Mouse (Mus musculus) thymus, adult 2 months (tissue): ENCODE results near the gene Dlg1. TPM values are rescaled to one million over a fixed set of nuclear protein-coding genes. Genes with fewer than 3 reads are reported as not detected.

ENCODE experiments used
- DNase-seq: peaks from one replicate; pipeline ENCODE4 v3.0.0; 2021
- H3K27ac ChIP-seq: fragments of 200-500 bp; 2 replicates; pipeline ENCODE4 v1.5.1; 2012; ENCODE audit warnings: low read length, control low read depth; ENCODE audit not compliant: control insufficient read depth, insufficient read depth
- H3K27me3 ChIP-seq: fragments of 200-500 bp; 2 replicates; pipeline ENCODE4 v1.6.1; 2012; ENCODE audit warnings: mild to moderate bottlenecking, low read length, moderate library complexity, mixed read lengths; ENCODE audit not compliant: control insufficient read depth, insufficient read depth
- H3K36me3 ChIP-seq: fragments of 200-500 bp; 2 replicates; pipeline ENCODE4 v1.6.1; 2012; ENCODE audit warnings: mild to moderate bottlenecking, low read length, moderate library complexity; ENCODE audit not compliant: control insufficient read depth, insufficient read depth
- H3K4me1 ChIP-seq: fragments of 200-500 bp; replicated peaks from 2 replicates; pipeline ENCODE4 v1.6.1; 2012; ENCODE audit warnings: low read length; ENCODE audit not compliant: control insufficient read depth, insufficient read depth
- H3K4me3 ChIP-seq: fragments of 200-500 bp; 2 replicates; pipeline ENCODE4 v1.5.1; 2012; ENCODE audit warnings: mild to moderate bottlenecking, low read length, control low read depth, moderate library complexity; ENCODE audit not compliant: control insufficient read depth, insufficient read depth
- CTCF ChIP-seq: fragments of 200-500 bp; IDR thresholded peaks from 2 replicates; pipeline ENCODE4 v1.5.1; 2012; ENCODE audit warnings: mild to moderate bottlenecking, control low read depth, low read length, moderate library complexity, borderline replicate concordance; ENCODE audit not compliant: control insufficient read depth, poor library complexity, insufficient read depth; ENCODE audit errors: extremely low read depth
- POLR2A ChIP-seq: fragments of 200-500 bp; IDR thresholded peaks from 2 replicates; pipeline ENCODE4 v1.6.1; 2012; ENCODE audit warnings: mild to moderate bottlenecking, low read length, control low read depth, moderate library complexity; ENCODE audit not compliant: control insufficient read depth, poor library complexity, insufficient read depth; ENCODE audit errors: extremely low read depth
- WGBS: fragments of 180-500 bp; shearing (Covaris S2); methylation state at CpG from one replicate; pipeline ENCODE4 v1.1.7; 2018; 5-methylcytosine and 5-hydroxymethylcytosine counted together
- polyA plus RNA-seq: library from polyadenylated mRNA; depleted of rRNA; stranded (reverse); fragments of >200 nt; gene quantifications from 2 replicates; pipeline ENCODE4 v1.2.3, GENCODE M21; 2012

Gene Dlg1
- polyA plus RNA-seq, 1 experiment, result 18.9 TPM

DNA sequence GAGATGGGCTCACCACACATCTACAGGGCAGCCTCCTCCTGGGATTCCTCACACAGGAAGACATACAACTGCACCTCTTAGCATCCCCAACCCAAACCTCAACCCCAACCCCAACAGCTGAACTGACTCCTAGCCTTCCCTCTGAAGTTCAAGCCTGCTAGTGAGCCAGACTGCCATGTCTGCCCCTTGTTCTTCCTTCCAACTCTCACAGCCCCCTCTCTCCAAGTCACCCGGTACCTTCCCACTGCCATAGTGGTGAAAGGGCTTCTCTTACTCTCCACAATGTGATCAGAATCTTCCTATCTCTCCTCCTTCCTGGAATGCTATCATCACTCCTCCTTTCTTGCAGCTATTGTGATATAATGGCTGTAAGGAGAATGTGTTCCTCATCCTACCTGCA, 40.9 kb upstream of the Dlg1 start:
- TF ChIP-seq CTCF, result no peak
- TF ChIP-seq POLR2A, result no peak
- H3K4me3 ChIP-seq, result no peak overlapping the region
- no peak for DNase-seq
- WGBS, result 88% methylated on average over 1 of the region's 1 CpGs
- no peaks in the 10 kb centered on the region for H3K36me3 ChIP-seq
- no peak overlapping the region for H3K27ac ChIP-seq
- H3K27me3 ChIP-seq, result no peaks in the 10 kb centered on the region
- H3K4me1 ChIP-seq, result no peaks in the 10 kb centered on the region

DNA sequence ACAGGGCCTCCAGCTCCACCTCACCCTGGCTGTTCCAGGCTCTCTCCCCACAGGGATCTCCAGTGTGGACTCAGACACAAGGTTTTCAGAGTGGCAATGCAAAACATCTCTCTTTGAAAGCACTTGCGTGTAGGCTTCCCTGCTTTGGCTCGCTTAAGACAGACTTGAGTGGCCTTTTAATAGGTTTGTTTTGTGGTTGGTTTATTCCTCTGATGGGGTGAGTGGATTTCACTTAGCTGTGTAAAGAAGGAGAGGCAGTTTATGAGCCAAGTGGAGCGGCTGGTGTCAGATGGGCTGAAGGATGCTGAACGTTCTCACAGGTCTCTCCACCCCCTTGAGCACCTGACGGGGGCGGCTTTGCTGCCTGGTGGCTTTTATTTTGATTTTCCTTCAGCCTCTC, 40.1 kb upstream of the Dlg1 start:
- WGBS, result 89% methylated on average over 6 of the region's 6 CpGs
- no peak overlapping the region for H3K4me3 ChIP-seq
- H3K27me3 ChIP-seq, result no peaks in the 10 kb centered on the region
- H3K27ac ChIP-seq, result no peak overlapping the region
- TF ChIP-seq POLR2A, result no peak
- no peak for TF ChIP-seq CTCF
- no peak for DNase-seq
- H3K4me1 ChIP-seq, result no peaks in the 10 kb centered on the region
- H3K36me3 ChIP-seq, result no peaks in the 10 kb centered on the region

DNA sequence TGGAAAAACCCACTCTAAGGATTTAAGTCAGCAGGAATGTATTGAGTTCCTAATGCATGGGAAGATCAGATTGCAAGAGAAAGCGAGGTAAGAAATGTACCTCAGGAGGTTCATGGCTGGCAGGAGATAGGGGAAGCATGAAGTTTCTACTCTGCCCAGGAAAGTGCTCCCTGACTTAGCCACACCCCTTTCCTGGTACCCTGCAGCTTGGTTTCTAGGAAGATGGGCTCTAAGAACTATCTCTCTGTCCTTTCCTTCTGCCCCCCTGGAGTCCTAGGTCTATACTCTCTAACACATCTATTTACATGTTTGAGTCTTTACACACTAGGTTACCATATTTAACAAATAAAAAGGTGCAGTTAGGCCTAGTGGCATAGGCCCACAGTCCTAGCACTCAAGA, 38.5 kb upstream of the Dlg1 start:
- Histone ChIP-seq H3K36me3 (no peaks in the 10 kb centered on the region), H3K4me3 (no peak overlapping the region), H3K27ac (no peak overlapping the region), H3K4me1 (no peaks in the 10 kb centered on the region), H3K27me3 (no peaks in the 10 kb centered on the region)
- no peak for DNase-seq
- WGBS, result 56% methylated on average over 1 of the region's 1 CpGs
- no peak for TF ChIP-seq POLR2A
- TF ChIP-seq CTCF, result no peak

DNA sequence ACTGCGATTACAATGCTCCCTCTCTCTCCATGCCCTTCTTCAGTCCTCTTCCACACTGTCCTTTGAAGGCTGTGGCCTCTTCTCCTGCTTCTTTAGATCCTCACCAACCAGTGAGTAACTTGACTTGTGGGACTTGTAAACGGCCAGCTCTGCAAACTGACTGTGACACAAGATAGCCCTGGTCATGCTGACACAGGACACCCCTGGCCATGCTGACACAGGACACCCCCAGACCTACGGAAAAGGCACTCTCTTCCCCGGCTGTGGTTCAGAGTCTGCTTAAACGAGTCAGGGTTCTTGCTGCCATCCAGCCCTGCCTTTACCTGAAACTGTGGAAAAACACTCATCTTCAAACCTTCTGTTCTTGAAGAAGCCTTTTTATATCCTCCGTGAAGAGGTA, 36.9 kb upstream of the Dlg1 start:
- TF ChIP-seq POLR2A (no peak), CTCF (no peak)
- Histone ChIP-seq H3K27me3 (no peaks in the 10 kb centered on the region), H3K4me3 (no peak overlapping the region), H3K4me1 (no peaks in the 10 kb centered on the region), H3K27ac (no peak overlapping the region), H3K36me3 (no peaks in the 10 kb centered on the region)
- WGBS, result 91% methylated on average over 6 of the region's 6 CpGs
- DNase-seq, result no peak

GRCm38 (mm10) chr16:31630381-31630780, 32.9 kb upstream of the Dlg1 start:
- no peak for DNase-seq
- H3K36me3 ChIP-seq, result no peaks in the 10 kb centered on the region
- WGBS, result 97% methylated on average over 4 of the region's 4 CpGs
- no peak overlapping the region for H3K4me3 ChIP-seq
- no peak overlapping the region for H3K27ac ChIP-seq
- H3K4me1 ChIP-seq, result no peaks in the 10 kb centered on the region
- TF ChIP-seq POLR2A, result no peak
- no peak for TF ChIP-seq CTCF
- no peaks in the 10 kb centered on the region for H3K27me3 ChIP-seq

DNA sequence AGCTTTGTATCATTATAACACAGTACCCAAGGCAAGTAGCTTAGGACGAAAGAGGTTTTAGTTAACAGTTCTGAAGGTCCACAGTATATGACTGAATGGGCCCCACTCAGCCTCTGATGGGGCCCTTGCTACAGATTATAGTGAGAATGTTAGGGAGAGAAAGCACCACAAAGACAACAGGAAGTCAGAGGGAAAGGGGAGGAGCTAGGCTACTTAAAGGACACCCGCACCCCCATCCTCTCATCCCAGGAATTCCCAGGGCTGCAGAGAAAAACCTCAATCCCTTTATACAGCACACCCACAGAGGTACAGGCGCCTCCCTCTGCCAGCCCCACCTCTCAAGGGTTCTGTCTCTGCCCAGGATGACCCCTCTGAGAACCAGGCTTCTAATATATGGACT, 32.2 kb upstream of the Dlg1 start:
- no peak for DNase-seq
- Histone ChIP-seq H3K36me3 (no peaks in the 10 kb centered on the region), H3K4me1 (no peaks in the 10 kb centered on the region), H3K27ac (no peak overlapping the region), H3K27me3 (no peaks in the 10 kb centered on the region), H3K4me3 (no peak overlapping the region)
- 92% methylated on average over 3 of the region's 3 CpGs for WGBS
- no peak for TF ChIP-seq CTCF
- TF ChIP-seq POLR2A, result no peak

DNA sequence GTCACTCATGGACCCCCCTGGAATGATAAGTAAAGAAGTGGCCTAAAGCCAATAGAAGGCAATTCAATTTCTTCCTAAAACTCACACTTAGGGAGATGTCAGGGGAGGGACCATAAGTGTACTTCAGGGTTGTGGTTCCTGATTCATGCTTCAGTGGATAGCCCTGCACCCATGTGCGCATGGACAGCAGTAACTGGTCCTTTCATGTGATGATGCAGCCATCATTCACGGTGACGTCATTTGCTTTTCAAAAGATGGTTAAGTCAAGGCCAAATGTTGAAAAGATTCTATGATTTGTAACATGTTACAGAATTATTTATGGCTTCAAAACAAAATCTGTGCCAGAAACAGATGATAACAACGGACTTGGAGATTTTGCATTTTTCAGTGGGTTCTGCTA, 28.9 kb upstream of the Dlg1 start:
- Histone ChIP-seq H3K4me1 (no peaks in the 10 kb centered on the region), H3K27ac (no peak overlapping the region), H3K27me3 (no peaks in the 10 kb centered on the region), H3K4me3 (no peak overlapping the region), H3K36me3 (no peaks in the 10 kb centered on the region)
- 98% methylated on average over 4 of the region's 4 CpGs for WGBS
- TF ChIP-seq CTCF (no peak), POLR2A (no peak)
- no peak for DNase-seq
